ENCODE assay signal across 13 mouse cellular contexts in genomic region chr3:131686106-131686505, GRCm38 (mm10).
DNase-seq lines count a peak whose midpoint lies in the region; ATAC-seq lines count a peak whose summit lies in the region.
"Had no signal": no experiment of that assay in that cellular context is flagged by ENCODE, and none has a peak within 500 bp of the region (broad histone marks: within the 10 kb centered on the region; RNA-seq: fewer than 3 reads in every experiment).

No protein-coding gene starts in this region.

- peak; percentile 50; the same call in 1 of the 2 replicates for ATAC-seq in embryonic facial prominence, embryonic 14.5 days (ENCODE audit: low read depth)
- ATAC-seq: activated CD4-positive, CD25-positive, alpha-beta regulatory T cell, adult 4 months had no signal

- H3K4me2 ChIP-seq in embryonic facial prominence, embryonic 14.5 days (ENCODE audit: low read depth, low read length): no peak overlapping the region
- H3K4me2 ChIP-seq: embryonic facial prominence, embryonic 12.5 days had no signal

- peaks cover 2% of the 10 kb centered on the region; the same call in 1 of the 2 replicates for H3K9me3 ChIP-seq in embryonic facial prominence, embryonic 14.5 days (ENCODE audit: control insufficient read depth, low read length)
- H3K9me3 ChIP-seq: embryonic facial prominence, embryonic 12.5 days had no signal

- H3K36me3 ChIP-seq in embryonic facial prominence, embryonic 14.5 days (ENCODE audit: control insufficient read depth, insufficient read depth, low read length): no peaks in the 10 kb centered on the region
- H3K36me3 ChIP-seq: embryonic facial prominence, embryonic 12.5 days had no signal

- WGBS in embryonic facial prominence, embryonic 14.5 days: 75% methylated on average over 12 of the region's 12 CpGs

- no peaks in the 10 kb centered on the region for H3K27me3 ChIP-seq in embryonic facial prominence, embryonic 14.5 days (replicated peaks; ENCODE audit: control insufficient read depth, insufficient read depth, low read length)
- H3K27me3 ChIP-seq: embryonic facial prominence, embryonic 12.5 days had no signal

- H3K9ac ChIP-seq in embryonic facial prominence, embryonic 14.5 days (ENCODE audit: low read depth, low read length): no peak overlapping the region
- H3K9ac ChIP-seq: embryonic facial prominence, embryonic 12.5 days had no signal

- H3K4me3 ChIP-seq in embryonic facial prominence, embryonic 14.5 days (ENCODE audit: low read depth, low read length): no peak overlapping the region
- H3K4me3 ChIP-seq: embryonic facial prominence, embryonic 12.5 days; layer of hippocampus, adult 2 months had no signal

- 0 out of 2 replicates have a peak, but pooled peaks cover 3% of the 10 kb centered on the region for H3K4me1 ChIP-seq in embryonic facial prominence, embryonic 14.5 days (ENCODE audit: control insufficient read depth, insufficient read depth, low read length)
- H3K4me1 ChIP-seq: embryonic facial prominence, embryonic 12.5 days had no signal

- no peak overlapping the region for H3K27ac ChIP-seq in embryonic facial prominence, embryonic 14.5 days (replicated peaks; ENCODE audit: low read depth, low read length)
- H3K27ac ChIP-seq: embryonic facial prominence, embryonic 12.5 days; layer of hippocampus, adult 2 months had no signal

- peak; percentile 42 for DNase-seq in layer of hippocampus, adult 9-11 months
- no peak for DNase-seq in layer of hippocampus, postnatal 36 days
- DNase-seq in embryonic facial prominence, embryonic 14.5 days (ENCODE audit: low spot score): no peak
- peak; percentile 36 to 66 for DNase-seq in frontal cortex, postnatal 10 days (ENCODE audit: low spot score in 2 of 2)
- DNase-seq in right cerebral cortex, adult 18-20 months: peak; percentile 86
- DNase-seq in natural killer cell, adult 2 months (ENCODE audit: low spot score in 2 of 2): no peak
- no peak for DNase-seq in urinary bladder, adult 2 months (ENCODE audit: low spot score)
- DNase-seq: gastrocnemius, postnatal 10 days; lung, postnatal 10 days; thymus, adult 18-20 months had no signal

Comparison
In these comparisons a context has a peak if more than half of its experiments do, and no peak if none do; other contexts are left out.
1. DNase-seq: peak in layer of hippocampus, adult 9-11 months (single experiment), frontal cortex, postnatal 10 days (2 of 2) and right cerebral cortex, adult 18-20 months (single experiment); none in layer of hippocampus, postnatal 36 days (0 of 2), embryonic facial prominence, embryonic 14.5 days (single experiment), natural killer cell, adult 2 months (0 of 2) and urinary bladder, adult 2 months (single experiment).